Mouse (Mus musculus) T-helper 17 cell (primary cell): Measurements from ENCODE around the gene H13.

Source experiments
- in situ Hi-C, 2 experiments: fragments of 300-600 bp; cut with MboI, MseI; formaldehyde crosslinking; loops; 1 replicate in 1 of 2; 2 replicates in 1 of 2; pipeline ENCODE4 v1.15.1; 2025; ENCODE audit warnings: high pct_unique_total_duplicates in 2 of 2

Gene H13

DNA sequence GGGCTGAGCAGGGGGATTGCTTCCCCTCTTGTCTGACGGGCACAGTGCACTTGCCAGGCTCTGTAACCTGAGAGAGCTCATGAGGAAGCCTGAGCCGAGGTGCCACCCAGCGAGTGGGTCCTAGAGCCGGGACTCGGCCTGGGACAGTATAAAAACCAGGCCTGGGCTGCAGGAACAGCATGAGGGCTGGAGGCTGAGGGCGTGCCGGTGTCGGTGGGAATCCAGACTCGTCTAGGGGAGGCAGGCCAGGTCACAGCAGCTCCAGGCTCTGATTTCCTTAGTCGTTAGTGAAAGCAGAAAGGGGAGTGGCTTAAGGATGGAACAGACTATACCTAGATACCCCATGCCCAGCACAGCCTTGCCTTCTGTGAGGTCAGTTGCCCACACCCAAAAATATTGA is 26.8 kb downstream of the H13 start:
- in situ Hi-C loops = no loop called here

DNA sequence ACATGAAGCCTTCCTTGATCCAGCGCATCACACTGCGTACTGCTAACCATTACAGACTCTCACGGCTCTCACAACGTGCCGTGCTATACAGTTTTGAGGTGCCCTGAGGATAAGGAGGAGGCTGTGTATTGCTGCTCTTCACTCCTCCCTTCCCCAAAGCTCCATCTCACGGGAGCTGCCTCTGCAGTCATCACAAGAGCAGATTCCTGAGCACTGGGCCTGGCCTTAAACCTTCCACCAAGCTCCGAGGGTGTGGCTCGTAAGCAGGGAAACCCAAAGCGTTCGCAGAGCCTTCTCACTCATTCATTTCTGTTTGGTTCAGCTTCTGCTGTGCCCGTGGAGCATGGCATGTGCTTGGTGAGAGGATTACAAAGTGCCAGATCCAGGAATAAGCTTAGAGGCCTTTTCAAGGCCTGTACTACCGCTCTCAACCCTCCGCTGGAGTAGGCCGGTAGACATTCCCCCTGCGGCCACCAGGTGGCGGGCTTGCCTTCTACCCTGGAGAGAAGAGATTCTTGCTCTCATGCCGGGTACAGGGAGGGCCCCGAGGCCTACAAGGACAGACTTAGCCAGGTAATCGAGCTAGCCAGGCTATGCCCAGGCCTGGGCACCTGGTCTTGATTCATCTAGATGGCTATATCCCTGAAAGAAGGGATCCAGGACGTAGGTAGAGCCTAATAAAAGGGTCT is 27.4 kb downstream of the H13 start:
- in situ Hi-C loops = no loop called here

DNA sequence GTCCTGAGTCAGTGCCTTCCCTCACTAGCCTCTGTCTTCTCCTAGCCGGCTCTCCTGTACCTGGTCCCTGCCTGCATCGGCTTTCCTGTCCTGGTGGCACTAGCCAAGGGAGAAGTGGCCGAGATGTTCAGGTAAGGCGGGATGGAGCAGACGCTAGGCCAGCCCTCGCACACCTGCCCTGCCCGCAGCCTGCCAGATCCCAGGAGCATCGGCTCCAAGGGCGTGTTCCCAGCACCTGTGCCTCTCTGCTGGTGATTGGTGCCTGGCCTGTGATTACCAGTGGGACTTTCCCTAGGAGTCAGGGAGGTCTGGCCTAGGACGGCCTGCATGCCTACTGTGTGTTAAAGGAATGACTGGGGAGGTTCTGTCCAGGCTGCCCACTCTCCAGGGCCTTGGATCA is 30.9 kb downstream of the H13 start:
- in situ Hi-C loops = loop anchor here in 1 of 2 experiments (5.0 kb wide), 1 partner anchor 57 kb away; no protein-coding TSS in a partner anchor

DNA sequence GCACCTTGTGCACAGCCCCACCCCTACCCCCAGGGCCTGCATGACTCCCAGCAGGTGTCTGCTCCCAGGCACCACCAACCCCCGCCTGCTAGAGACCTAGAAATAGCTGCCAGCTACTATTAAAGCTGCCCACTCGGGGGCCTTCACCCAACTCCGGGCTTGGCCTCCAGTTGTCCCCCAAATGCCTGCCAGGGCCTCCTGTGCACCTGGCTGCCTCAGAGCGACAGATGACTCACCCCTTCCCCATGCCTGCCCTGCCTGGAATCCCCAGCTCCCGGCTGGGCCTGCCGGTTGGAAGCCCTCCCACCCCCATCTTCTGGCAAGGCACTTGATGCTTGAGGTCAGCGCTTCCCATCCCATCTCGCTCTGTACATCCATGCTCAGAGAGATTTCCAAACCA is 31.5 kb downstream of the H13 start:
- in situ Hi-C loops = loop anchor here in 1 of 2 experiments (5.0 kb wide), 1 partner anchor 57 kb away; no protein-coding TSS in a partner anchor

DNA sequence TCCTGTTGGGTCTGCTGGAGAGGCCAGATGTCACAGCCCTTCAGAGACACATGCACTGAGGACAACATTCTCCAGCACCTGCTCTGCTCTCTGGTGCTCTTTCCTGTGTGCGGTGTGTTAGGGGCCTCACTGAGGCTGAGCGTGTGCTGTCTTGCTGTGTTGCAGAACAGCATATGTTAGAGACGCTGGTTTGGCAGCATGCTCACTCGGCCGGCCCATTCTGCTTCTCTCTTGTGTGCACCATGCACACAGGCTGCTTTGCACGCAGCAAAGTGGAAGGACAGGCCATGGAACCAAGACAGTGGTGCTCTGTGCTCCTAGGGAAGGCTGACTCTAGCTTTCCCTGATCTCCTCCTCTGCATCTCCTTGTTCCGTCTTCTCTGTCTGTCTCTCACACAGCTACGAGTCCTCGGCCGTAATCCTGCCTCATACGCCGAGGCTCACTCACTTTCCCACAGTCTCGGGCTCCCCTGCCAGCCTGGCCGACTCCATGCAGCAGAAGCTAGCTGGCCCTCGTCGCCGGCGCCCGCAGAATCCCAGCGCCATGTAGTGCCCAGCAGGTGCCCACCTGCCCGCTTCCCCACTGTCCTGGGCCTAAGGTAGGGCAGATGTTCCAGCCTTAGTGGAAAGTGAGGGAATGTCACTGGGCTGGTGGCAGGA is 34.5 kb downstream of the H13 start:
- in situ Hi-C loops = loop anchor here in 1 of 2 experiments (5.0 kb wide), 1 partner anchor 54 kb away; no protein-coding TSS in a partner anchor

DNA sequence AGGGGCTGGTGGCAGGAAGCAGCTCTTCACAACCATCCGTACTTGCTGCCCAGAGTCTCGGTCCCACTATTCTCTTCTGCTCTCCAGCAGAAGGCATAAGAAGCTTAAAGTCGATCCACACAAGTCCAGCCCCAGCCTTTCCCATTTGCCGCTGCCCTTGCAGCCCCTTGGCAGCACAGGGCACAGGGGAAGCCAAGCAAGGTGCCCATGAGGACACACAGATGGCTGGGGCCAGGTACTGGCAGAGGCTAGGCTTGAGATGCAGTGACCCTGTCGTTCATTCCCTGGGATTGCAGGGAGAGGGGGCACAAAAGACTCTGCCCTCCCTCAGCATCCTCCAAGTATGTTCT is 35.0 kb downstream of the H13 start:
- in situ Hi-C loops = loop anchor here in 1 of 2 experiments (5.0 kb wide), 1 partner anchor 53 kb away; no protein-coding TSS in a partner anchor

DNA sequence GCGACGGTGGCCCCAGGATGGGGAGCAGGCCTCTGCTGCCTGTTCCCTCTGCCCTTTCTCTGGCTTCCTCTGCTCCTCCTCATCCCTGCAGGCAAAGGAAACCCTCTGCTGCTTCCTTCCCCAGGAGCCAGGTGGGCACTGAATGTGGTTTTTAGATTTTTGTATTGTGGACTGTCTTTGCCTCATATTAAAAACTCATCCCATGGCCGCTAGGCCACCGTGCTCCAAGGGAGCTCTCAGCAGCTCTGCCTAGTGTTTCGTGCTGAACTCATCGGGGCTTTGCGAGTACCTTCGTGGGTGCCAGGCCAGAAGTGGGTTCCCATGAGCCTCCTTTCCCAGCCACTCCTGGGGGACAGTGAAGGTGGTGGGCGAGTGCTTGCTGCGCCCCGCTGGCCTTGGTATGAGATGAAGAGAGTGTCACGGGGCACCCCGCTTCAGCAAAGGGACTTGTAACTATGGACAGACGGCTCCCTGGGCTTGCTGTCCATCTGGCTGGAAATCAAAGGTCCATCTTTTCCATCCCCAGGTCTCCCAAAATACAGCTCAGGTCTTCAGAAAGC is 35.6 kb downstream of the H13 start:
- in situ Hi-C loops = loop anchor here in 1 of 2 experiments (5.0 kb wide), 1 partner anchor 52 kb away; no protein-coding TSS in a partner anchor

DNA sequence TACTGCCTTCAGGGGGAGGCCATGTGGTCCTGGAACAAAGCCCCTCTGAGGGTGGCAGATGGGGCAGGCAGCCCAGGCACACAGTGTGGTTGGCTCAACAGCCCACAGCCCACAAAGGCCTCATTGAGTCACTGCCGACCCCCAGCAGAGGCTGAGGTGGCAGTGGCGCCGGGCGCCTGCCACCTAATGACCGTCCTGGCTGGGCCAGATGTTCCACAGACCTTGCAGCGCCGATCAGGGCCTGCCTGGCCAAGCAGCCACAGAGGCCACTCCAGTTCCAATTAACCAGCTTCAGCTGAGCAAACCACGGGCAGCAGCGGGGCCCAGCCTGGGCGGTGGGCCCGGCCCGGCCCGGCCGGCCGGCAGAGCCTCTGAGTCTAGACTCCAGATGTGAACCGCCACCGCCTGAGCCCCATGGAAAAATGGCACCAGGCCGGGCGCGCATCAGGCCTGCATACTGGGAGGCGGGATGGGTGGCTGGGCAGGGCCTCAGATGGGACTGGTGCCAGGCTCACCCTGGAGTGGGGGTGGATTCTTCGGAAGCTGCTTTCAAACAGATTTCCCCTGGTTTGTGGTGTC is 36.8 kb downstream of the H13 start:
- in situ Hi-C loops = no loop called here

DNA sequence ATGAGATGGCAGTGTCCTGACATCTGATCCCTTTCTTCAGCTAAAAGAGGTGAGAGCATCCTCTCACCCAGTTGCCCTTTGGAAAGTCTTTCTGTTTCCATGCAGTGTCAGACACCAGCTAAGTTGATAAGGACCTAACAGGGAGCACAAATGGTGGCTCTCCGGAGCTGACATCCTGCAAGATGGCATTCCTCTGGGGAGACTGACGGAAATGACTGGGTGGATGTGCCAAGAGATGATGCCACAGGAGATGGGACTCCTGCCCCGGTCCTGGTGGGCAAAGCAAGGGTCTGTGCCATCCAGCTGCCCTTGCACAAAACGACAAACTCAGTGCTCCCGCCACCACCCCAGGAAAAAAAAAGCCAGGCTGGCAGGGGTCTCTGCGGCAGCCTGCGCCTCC is 37.9 kb downstream of the H13 start:
- in situ Hi-C loops = no loop called here

DNA sequence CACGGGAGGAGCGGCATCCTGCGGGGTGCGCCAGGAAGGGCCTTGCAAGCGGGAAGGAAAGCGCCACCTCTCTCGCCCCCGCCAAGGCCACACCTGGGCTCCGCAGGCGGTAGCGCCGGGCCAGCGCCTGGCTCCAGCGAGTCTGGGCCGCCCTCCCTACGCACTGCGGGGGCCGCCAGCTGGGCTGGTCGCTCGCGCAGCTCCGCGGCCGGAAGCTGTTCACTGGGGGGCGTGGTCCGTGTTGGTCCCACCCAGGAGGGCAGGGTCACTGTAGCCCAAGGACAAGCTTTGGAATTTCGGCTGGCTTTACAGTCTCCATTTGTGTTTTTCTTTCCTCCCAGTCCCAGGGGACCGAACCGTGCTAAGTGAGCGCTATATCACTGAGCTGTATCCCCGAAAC is 38.4 kb downstream of the H13 start:
- in situ Hi-C loops = no loop called here

DNA sequence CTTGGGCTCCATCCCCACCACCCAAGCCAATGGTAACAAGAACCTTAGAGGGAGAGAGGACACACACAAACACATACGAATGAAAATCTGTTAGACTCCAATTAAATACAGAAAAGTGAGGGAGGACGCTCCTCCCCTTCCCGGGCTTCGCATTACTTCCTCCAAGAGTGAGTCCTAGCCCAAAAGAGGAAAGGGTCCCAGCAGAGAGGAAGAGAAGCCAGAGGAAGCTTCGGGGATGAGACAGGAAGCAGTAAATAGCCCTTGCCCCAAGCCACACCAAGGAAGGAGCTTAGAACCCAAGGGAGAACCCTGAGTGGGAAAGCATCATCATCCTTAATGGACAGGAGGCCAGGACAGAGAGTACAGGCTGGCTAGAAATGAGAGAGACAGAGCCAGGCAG is 39.8 kb downstream of the H13 start:
- in situ Hi-C loops = no loop called here

DNA sequence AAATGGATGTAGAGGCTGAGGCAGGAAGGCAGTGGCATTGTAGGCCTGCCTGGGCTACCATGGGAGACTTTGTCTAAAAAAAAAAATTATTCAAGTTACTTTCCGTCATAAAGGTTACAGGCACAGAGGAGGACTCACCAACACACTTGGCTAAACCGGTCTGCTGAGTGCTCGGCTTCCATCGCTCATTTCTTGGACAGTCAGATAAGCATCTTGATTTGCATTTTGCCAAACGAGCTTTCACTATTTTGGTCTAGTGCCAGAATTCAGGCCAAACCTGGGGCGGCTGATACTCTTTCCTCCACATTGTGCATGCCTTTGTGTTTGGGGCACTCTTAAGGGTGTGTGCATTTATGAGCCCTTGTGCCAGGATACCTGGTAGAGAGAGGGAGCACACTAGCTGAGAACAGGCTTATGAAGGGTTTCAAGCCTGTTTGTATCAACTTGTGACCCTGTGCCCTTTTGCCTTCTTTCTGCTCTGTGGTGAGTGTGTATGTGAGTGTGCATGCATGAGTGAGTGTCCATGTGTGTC is 47.0 kb downstream of the H13 start:
- in situ Hi-C loops = no loop called here

DNA sequence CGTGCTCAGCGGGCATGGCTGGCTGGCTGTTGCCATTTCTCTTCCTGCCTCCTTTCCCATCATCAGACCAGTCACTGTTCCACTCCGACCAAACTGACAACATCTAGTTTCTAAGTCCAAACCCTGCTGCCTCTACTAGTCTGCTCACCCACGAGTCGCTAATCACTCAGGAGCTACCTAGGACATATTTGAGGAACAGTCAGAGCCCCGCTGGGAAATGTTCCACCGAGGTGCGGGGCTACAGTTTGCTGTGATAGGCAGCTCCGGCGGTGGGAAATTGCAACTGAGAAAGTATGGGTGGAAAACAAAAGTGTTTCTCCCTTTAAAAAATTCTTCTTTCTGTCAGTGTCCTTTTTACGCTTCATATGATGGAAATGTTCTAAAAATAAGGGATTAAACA is 48.4 kb downstream of the H13 start:
- in situ Hi-C loops = no loop called here

DNA sequence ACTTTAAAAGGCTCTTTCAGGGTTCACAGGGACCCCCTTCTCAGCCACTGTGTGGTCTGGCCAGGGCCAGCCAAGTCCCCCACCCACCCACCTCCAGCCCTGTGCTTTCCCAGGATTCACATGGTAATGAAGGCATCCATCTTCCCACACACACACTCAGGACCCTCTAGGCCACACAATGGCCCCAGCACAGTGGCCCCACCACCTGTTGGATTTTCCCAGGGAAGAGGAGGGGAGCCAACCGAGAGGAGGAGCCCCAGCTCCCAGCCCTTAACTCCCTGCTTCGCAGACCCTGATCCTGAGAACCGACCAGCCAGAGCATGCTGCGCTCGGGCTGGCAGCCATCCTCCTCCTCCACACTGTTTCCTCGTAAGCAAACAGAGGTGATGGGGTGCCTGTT is 48.8 kb downstream of the H13 start:
- in situ Hi-C loops = no loop called here

DNA sequence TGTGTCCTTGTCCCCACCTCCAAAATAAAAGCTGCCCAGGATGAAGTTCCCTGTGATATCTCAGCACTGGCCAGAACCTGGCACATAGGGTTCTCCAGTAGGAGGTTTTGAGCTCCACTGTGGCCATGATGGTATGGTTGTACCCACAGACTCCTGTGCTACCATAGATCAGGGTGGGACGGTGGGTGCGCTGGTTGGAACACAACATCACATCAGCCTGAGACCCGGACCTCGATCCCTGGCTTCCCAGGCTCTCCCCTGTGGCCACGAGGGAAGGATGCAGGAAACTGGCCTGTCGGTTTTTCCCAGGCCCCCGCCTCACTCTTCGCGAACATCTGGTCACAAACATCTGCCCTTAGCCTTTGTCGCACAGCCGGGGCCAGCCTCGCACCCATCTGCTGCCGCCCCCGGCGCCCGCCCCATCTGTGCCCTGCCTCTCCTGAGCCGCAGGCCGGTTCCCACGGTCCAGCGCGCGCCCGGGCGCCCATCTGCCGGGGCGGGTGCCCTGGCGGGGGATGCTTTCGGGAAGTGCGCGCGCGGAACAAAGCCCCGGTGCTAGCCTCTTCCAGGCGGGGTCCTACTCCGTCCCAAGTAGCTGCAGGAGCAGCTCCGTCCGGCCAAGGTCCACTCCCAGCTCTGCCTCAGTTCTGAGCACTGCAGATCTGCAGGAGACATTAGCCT is 54.5 kb downstream of the H13 start:
- in situ Hi-C loops = no loop called here

DNA sequence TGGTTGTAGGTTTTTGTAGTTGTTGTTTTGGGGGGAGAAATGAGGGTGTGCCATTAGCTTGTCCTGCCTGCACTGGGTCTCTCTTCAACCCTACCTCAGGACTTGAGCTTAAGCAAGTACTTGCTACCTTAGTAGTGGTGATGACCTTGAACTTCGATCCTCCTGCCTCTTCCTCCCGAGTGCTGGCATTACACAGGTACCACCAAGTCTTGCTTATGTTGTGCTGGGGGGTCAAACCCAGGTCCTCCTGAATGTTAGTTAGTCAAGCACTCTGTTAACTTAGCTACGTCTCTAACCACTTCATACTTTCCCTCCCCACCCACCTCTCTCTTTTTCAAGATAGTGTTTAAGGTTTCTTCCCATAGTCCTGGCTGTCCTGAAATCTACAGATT is 55.1 kb downstream of the H13 start:
- in situ Hi-C loops = no loop called here

DNA sequence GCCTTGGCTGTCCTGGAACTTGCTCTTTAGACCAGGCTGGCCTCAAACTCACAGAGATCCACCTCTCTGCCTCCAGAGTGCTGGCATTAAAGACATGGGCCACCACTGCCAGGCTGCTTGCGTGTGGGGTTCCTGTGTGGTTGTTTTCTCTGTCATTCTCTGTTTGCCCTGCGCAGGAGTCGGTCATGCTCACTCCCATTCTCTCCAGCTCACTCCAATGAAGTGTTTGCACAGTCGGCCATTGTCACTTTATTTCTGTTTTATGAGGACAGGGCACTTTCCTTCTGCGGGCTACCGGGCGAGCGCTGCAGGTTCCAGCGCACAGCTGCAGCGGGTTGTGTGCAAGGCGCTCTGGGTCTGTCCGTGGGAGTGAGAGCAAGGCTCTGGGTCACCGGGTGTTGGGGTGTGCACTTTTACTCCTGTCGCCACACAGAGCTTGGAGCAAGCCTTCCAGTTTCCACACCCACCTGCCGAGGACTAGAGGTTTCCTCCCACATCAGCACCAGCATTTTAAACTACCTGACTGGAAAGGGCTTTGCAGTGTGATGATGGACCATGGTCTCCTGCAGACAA is 56.0 kb downstream of the H13 start:
- in situ Hi-C loops = no loop called here

DNA sequence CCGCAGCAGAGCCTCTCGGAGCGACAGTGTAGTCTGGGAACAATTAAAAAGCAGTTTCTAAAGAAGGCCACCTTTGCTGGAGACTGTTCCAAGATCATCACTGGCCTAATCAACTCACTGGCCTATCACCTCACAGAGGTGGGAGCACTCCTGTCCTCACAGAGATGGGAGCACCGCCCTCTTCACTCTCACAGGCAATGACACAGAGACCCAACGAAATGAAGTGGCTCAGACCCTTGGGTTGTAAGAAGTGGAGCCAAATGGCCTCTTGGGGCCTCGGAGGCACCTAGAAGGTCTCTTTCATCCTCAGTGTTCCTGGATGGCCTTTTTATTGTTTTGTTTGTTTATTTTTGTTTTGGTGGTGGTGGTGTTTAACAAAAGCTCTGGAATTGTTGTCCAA is 57.0 kb downstream of the H13 start:
- in situ Hi-C loops = no loop called here

DNA sequence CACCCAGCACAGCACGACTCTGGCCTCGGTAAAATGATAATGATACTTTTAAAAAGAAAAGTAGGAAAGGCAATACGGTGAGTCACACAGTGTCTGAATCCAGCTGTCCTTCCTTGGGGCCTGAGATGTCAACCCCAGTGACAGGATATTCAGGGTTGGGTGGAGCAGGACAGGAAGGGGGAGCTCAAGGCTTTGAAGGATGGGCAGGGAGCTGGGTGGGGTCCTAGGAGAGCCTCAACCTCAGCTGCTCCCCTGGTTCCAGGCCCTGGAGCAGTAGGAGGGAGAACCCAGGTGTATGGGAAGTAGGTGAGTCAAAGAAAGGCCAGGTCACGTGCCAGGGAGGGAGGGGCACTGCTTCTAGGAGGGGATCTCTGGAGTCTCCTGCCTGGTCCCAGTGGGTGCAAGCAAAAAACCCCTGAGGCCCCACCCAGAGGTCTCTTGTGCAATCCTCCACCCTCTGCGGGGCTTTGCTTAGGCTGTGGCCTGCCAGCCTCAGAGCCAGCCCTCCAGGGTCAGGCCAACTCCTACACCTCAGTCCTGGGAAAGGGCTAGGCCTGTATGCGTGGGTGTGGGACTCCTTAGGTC is 57.6 kb downstream of the H13 start:
- in situ Hi-C loops = no loop called here

DNA sequence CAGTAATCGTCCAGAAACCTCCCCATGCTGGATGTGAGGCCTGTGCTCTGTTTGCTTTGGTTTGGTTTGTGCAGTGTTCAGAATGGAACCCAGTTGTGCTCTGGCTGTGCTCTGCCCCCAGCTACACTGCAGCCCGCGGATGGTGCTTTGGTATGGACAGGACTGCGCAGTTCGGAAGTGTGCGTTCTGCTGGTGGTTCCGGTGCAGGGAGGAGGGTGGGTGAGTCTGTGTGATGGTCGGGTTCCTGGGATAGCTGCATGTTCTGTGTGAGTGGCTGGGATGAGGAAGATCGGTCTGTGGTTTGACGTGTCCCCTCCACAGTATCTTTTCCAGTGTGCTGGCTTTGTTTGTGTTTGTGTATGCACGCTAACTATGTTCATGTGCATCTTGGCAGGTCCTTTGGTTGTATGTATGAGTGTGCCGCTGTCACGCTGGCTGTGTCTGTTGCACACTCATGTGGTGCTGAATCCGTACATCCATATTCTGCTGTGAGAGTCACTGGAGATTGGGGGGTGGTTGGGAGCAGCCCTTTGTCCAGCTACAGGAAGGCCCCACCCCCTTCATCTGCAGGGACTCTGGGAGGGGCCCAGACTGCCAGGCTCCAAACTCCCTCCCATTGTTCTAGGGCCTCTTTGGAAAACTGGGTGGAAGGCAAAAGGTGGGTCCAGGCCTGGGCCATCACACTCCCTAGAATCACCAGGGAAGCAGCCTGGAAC is 58.7 kb downstream of the H13 start:
- in situ Hi-C loops = no loop called here
